Mouse (Mus musculus): ENCODE measurements around the gene Trit1. TPM values are rescaled to one million over a fixed set of nuclear protein-coding genes. Genes with fewer than 3 reads are reported as not detected.

Trit1 gene
- 16.4 and 20.9 TPM in 2 replicates for polyA plus RNA-seq (2014; fragmentation: Nextera tagmentation; extraction: Ambion mirVana)

DNA sequence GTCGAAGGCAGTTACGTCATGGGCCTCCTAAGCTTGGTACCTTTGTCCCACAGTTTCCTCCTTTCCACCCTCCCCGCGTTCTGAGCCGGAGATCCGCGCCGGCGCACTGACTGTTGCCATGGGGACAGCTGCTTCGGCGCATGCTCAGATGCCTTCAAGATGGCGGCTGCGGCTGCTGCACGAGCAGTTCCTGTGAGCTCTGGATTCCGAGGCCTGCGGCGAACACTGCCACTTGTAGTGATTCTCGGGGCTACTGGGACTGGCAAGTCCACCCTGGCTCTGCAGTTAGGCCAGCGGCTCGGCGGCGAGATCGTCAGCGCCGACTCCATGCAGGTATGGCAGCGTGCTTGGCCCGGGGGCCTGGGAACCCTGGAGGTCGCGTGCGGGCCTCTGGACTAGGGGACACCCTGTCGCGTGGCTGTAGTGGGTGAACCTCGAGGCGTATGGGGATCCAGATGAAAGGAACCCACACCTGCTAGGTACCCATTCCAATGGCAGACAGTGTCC lies at the start of gene Trit1:
Gene Trit1 (plus strand): TSS at position 147 of the 507 bp plus-strand sequence.
- peak within 1 kb of the TSS; percentile 92 for H3K4me3 ChIP-seq (ENCODE audit: low read depth, low read length)
- H3K4me2 ChIP-seq, result peak within 1 kb of the TSS; percentile 96
- DNase-seq (peak; percentile 97), ATAC-seq (ENCODE audit: insufficient read depth) (peak; percentile 97)
- H3K4me1 ChIP-seq (ENCODE audit: insufficient read depth), result peaks cover 15% of the 10 kb centered on the region
- H3K36me3 ChIP-seq (ENCODE audit: insufficient read depth), result 0 out of 2 replicates have a peak, but pooled peaks cover 3% of the 10 kb centered on the region
- peak within 1 kb of the TSS; percentile 83 for H3K27ac ChIP-seq (ENCODE audit: low read depth)
- no peaks in the 10 kb centered on the region for H3K27me3 ChIP-seq (ENCODE audit: insufficient read depth, low read length)
- no peaks in the 10 kb centered on the region for H3K9me3 ChIP-seq (ENCODE audit: low read depth, low read length)
- WGBS, result under 1% methylated on average over 34 of the region's 34 CpGs
- H3K9ac ChIP-seq, result peak within 1 kb of the TSS; percentile 91
- TF ChIP-seq CTCF (IDR thresholded peaks at IDR 0.05; ENCODE audit: low read depth), result no peak

- no peak for DNase-seq
- Histone ChIP-seq H3K36me3 (ENCODE audit: insufficient read depth) (no peaks in the 10 kb centered on the region), H3K27me3 (ENCODE audit: insufficient read depth, low read length) (peaks cover 14% of the 10 kb centered on the region; the same call in 1 of the 2 replicates), H3K4me3 (ENCODE audit: low read depth, low read length) (no peak overlapping the region), H3K27ac (ENCODE audit: low read depth) (no peak overlapping the region), H3K9me3 (ENCODE audit: low read depth, low read length) (no peaks in the 10 kb centered on the region), H3K9ac (no peak overlapping the region), H3K4me2 (no peak overlapping the region), H3K4me1 (ENCODE audit: insufficient read depth) (no peaks in the 10 kb centered on the region)
- 49% methylated on average over 4 of the region's 4 CpGs for WGBS
- ATAC-seq (ENCODE audit: insufficient read depth), result no peak
- no peak for TF ChIP-seq CTCF (IDR thresholded peaks at IDR 0.05; ENCODE audit: low read depth)
Observed at GRCm38 (mm10) chr4:122968106-122968505, 48.3 kb upstream of the Trit1 start.

DNA sequence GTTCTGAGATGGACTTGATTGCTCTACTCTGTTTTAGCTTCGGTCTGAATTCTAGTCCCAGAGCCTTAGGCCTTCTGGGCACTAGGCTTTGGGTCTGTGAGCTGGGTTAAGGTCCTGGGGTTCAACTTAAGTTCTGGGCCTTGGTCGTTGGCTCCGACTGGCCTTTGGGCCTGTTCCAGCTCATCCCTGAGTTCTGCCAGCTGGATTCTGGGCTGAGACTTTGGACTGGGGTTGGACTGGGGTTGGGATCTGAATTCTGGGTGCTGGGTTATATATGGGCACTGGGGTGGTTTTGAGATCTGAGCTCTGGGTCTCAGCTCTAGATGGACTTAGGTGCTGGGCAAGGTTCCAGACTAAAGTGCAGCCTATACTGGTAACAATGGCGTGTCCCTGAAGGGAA lies 45.2 kb upstream of the Trit1 start:
- no peak overlapping the region for H3K4me3 ChIP-seq (ENCODE audit: low read depth, low read length)
- no peak for ATAC-seq (ENCODE audit: insufficient read depth)
- no peak overlapping the region for H3K9ac ChIP-seq
- no peaks in the 10 kb centered on the region for H3K36me3 ChIP-seq (ENCODE audit: insufficient read depth)
- 69% methylated on average over 4 of the region's 4 CpGs for WGBS
- peaks cover 13% of the 10 kb centered on the region; the same call in 1 of the 2 replicates for H3K27me3 ChIP-seq (ENCODE audit: insufficient read depth, low read length)
- no peak overlapping the region for H3K27ac ChIP-seq (ENCODE audit: low read depth)
- no peak for DNase-seq
- H3K9me3 ChIP-seq (ENCODE audit: low read depth, low read length), result no peaks in the 10 kb centered on the region
- no peak overlapping the region for H3K4me2 ChIP-seq
- no peaks in the 10 kb centered on the region for H3K4me1 ChIP-seq (ENCODE audit: insufficient read depth)
- TF ChIP-seq CTCF (IDR thresholded peaks at IDR 0.05; ENCODE audit: low read depth), result no peak

GRCm38 (mm10) chr4:122971646-122972045 lies 44.8 kb upstream of the Trit1 start:
- Histone ChIP-seq H3K36me3 (ENCODE audit: insufficient read depth) (no peaks in the 10 kb centered on the region), H3K9me3 (ENCODE audit: low read depth, low read length) (no peaks in the 10 kb centered on the region), H3K27ac (ENCODE audit: low read depth) (no peak overlapping the region), H3K4me3 (ENCODE audit: low read depth, low read length) (no peak overlapping the region), H3K9ac (no peak overlapping the region), H3K27me3 (ENCODE audit: insufficient read depth, low read length) (peaks cover 13% of the 10 kb centered on the region; the same call in 1 of the 2 replicates), H3K4me1 (ENCODE audit: insufficient read depth) (no peaks in the 10 kb centered on the region), H3K4me2 (no peak overlapping the region)
- whole genome bisulfite sequencing, result 77% methylated on average over 4 of the region's 4 CpGs
- no peak for TF ChIP-seq CTCF (IDR thresholded peaks at IDR 0.05; ENCODE audit: low read depth)
- ATAC-seq (ENCODE audit: insufficient read depth), result no peak
- DNase-seq, result no peak

- H3K27ac ChIP-seq (ENCODE audit: low read depth), result no peak overlapping the region
- H3K27me3 ChIP-seq (ENCODE audit: insufficient read depth, low read length), result peaks cover 10% of the 10 kb centered on the region; the same call in 1 of the 2 replicates
- no peak overlapping the region for H3K9ac ChIP-seq
- no peaks in the 10 kb centered on the region for H3K9me3 ChIP-seq (ENCODE audit: low read depth, low read length)
- no peak for TF ChIP-seq CTCF (IDR thresholded peaks at IDR 0.05; ENCODE audit: low read depth)
- H3K36me3 ChIP-seq (ENCODE audit: insufficient read depth), result no peaks in the 10 kb centered on the region
- no peak overlapping the region for H3K4me2 ChIP-seq
- WGBS, result 59% methylated on average over 8 of the region's 8 CpGs
- DNase-seq (no peak), ATAC-seq (ENCODE audit: insufficient read depth) (no peak)
- no peaks in the 10 kb centered on the region for H3K4me1 ChIP-seq (ENCODE audit: insufficient read depth)
- H3K4me3 ChIP-seq (ENCODE audit: low read depth, low read length), result no peak overlapping the region
Observed at GRCm38 (mm10) chr4:122972056-122972455, 44.3 kb upstream of the Trit1 start.

DNA sequence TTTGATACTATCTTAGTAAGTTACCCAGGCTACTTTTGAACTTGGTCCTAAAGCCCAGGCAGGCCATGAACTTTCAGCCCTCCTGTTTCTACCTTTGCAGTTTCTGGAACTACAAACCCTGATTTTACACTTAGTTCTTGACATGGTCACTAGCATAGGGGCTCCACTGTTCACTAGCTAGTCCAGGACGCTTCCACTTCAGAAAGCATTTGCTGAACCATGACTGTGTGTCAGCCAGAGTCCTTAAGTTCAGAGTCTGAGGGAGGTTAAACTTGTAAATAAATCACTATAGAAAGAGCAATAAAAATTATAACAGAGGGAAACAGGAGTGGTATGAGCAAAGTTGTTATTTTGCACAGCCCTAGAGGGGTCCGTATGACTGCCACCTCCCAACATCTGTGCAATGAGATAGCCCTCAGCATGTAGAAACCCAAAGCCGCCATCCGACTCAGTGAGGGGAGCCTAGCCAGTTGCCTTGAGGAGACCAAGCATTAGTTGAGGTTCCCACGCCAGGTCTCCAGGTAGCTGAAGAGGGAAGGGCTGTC lies 41.3 kb upstream of the Trit1 start:
- ATAC-seq (ENCODE audit: insufficient read depth) (no peak), DNase-seq (no peak)
- H3K27ac ChIP-seq (ENCODE audit: low read depth), result no peak overlapping the region
- no peak overlapping the region for H3K4me3 ChIP-seq (ENCODE audit: low read depth, low read length)
- WGBS, result 76% methylated on average over 5 of the region's 5 CpGs
- no peaks in the 10 kb centered on the region for H3K36me3 ChIP-seq (ENCODE audit: insufficient read depth)
- no peak overlapping the region for H3K9ac ChIP-seq
- H3K27me3 ChIP-seq (ENCODE audit: insufficient read depth, low read length), result peaks cover 9% of the 10 kb centered on the region; the same call in 1 of the 2 replicates
- no peak for TF ChIP-seq CTCF (IDR thresholded peaks at IDR 0.05; ENCODE audit: low read depth)
- H3K4me1 ChIP-seq (ENCODE audit: insufficient read depth), result no peaks in the 10 kb centered on the region
- no peaks in the 10 kb centered on the region for H3K9me3 ChIP-seq (ENCODE audit: low read depth, low read length)
- H3K4me2 ChIP-seq, result no peak overlapping the region

- TF ChIP-seq CTCF (IDR thresholded peaks at IDR 0.05; ENCODE audit: low read depth), result no peak
- 74% methylated on average over 4 of the region's 4 CpGs for WGBS
- ATAC-seq (ENCODE audit: insufficient read depth), result no peak
Observed at GRCm38 (mm10) chr4:122976885-122977284, 39.5 kb upstream of the Trit1 start.

More at GRCm38 (mm10) chr4:122976885-122977284, 39.5 kb upstream of the Trit1 start:
- H3K4me3 ChIP-seq (ENCODE audit: low read depth, low read length), result no peak overlapping the region
- no peak overlapping the region for H3K4me2 ChIP-seq
- no peak overlapping the region for H3K27ac ChIP-seq (ENCODE audit: low read depth)
- H3K36me3 ChIP-seq (ENCODE audit: insufficient read depth), result no peaks in the 10 kb centered on the region
- no peaks in the 10 kb centered on the region for H3K9me3 ChIP-seq (ENCODE audit: low read depth, low read length)
- no peak for DNase-seq
- H3K27me3 ChIP-seq (ENCODE audit: insufficient read depth, low read length), result peaks cover 9% of the 10 kb centered on the region; the same call in 1 of the 2 replicates
- no peaks in the 10 kb centered on the region for H3K4me1 ChIP-seq (ENCODE audit: insufficient read depth)
- no peak overlapping the region for H3K9ac ChIP-seq

Measured in lung, embryonic 14.5 days (tissue).